Mouse (Mus musculus): ENCODE measurements at regions not wholly inside any gene's neighbourhood (a gene's known extent, or its start where the extent isn't known, plus 50 kb on each side); places are given as distances from the start of the nearest gene placed in this dataset.

DNA sequence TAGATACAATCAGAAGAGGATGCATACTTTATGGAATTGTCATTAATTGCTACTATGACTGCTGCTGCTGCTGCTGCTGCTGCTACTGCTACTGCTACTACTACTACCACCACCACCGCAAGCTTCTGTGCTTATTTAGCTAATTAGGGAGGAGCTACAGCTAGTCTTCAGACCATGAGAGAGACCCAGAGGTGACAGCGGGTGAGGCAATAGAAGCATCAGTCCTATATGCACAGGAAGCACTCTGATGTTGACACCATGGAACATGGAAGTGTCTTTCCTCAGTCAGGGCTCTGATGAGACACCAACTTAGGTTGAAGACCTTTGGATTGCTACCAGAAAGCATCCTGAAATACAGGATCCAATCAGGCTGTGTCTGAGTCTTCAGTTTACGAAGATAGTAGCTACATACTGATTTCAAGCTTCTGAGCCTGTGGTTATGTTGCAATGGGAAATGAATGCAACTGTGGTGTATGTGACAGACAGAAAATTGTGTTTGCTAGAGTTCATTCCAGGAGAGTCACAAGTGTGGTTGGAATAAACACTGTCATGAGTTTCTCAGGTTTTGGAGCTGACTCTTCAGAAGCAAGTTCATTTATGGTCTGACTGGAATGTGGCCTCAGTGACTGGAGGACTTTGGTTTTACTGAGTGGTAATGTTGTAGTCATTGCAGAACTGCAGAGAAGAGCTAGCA lies 355.0 kb downstream of the Mex3b start:
- Histone ChIP-seq H3K4me1 (ENCODE audit: control insufficient read depth, insufficient read depth, low read length) (no peaks in the 10 kb centered on the region), H3K9ac (ENCODE audit: low read depth, low read length) (no peak overlapping the region), H3K36me3 (ENCODE audit: control insufficient read depth, insufficient read depth, low read length) (no peaks in the 10 kb centered on the region), H3K27ac (ENCODE audit: low read depth, low read length) (no peak overlapping the region), H3K9me3 (replicated peaks; ENCODE audit: control insufficient read depth, low read length) (no peaks in the 10 kb centered on the region), H3K4me3 (ENCODE audit: low read depth, low read length) (no peak overlapping the region), H3K4me2 (no peak overlapping the region), H3K27me3 (ENCODE audit: control insufficient read depth, insufficient read depth, low read length) (no peaks in the 10 kb centered on the region)
- no peak for ATAC-seq (replicated peaks; ENCODE audit: insufficient number of reproducible peaks, low FRiP score, low TSS enrichment)
- WGBS (ENCODE audit: insufficient replicate concordance), result 70% methylated on average over 3 of the region's 3 CpGs

DNA sequence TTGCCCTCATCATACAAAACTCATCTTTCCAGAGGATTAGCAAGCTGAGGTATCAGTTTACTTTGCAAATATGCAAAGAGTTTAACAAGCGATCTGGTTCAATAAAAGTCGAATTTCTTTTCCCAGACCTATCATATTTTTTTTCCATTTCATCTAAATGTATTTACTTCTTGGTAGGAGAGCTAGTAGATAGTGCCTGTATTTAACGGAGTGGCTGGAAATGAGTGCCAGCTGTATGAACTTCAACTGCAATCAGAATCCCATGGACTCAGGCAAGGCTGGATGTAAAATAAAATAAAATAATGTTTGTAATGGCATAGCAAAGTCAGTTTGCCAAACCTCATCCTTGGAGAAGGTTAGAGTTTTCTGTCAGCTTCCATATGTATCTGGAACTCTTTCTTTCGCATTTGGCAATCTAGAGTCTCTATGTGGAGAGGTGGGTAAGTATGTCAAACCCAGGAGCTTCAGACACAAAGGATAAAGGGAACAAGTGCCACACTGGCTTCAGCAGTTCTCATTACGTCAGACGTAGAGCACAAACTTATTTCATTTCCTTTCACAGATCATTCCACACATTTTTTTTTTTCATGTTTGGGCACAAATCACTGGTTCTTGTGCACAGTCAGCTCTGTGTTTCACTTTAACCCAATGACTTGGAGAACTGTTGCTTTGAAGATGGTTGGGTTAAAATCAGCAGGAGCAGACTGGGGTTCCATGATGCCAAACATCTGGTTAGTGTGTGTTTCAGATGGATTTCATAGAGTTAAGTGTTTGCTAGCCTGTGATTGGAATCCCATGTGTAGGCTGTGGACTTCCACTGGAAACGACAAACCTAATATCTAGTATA lies 357.2 kb upstream of the Tmc3 start:
- H3K27ac ChIP-seq (ENCODE audit: low read depth, low read length), result no peak overlapping the region
- no peak for ATAC-seq (replicated peaks; ENCODE audit: insufficient number of reproducible peaks, low FRiP score, low TSS enrichment)
- 75% methylated on average over 7 of the region's 7 CpGs for WGBS (ENCODE audit: insufficient replicate concordance)

DNA sequence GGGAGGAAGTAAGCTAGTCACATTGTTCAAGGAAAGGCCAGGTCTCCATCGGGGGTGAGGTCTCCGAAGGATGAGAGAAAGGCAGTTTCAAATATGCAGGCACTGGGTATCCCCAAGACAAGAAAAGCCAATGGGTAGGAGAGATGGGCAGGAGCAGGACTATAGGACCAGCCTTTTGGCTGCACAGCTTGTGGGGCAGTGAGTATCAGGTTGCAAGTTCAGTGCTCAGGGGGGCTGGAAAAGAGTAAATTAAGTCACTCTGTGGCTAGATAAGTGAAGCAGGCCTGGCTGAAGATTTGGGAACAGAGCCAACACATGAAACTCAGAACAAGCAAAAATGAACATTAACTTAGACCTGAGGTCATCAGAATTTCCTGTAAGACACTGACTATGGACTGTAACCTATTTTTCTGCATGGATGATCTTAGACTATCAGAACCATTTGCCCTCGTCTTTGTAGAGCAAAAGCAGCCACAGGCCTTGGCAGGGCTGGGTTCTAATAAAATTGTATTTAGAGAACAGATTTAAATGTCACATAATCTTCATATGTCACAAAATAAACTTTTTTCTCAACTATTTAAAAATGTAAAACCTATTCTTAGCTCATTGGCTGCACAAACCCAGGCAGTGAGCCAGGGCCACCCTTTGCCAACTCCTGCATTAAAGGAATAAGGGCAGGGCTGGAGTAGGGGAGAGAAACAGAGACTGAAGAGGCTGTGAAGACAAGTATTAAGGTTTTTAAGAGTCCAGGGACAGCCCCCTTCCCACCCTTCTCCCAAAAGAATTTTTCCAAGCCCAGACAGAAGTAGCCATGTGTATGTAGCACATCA lies 354.0 kb upstream of the Tmc3 start:
- 75% methylated on average over 3 of the region's 3 CpGs for WGBS (ENCODE audit: insufficient replicate concordance)
- no peak for ATAC-seq (replicated peaks; ENCODE audit: insufficient number of reproducible peaks, low FRiP score, low TSS enrichment)
- H3K27ac ChIP-seq (ENCODE audit: low read depth, low read length), result no peak overlapping the region

More for the DNA sequence above, 357.2 kb upstream of the Tmc3 start:
- Histone ChIP-seq H3K4me1 (ENCODE audit: control insufficient read depth, insufficient read depth, low read length) (no peaks in the 10 kb centered on the region), H3K9ac (ENCODE audit: low read depth, low read length) (no peak overlapping the region), H3K4me3 (ENCODE audit: low read depth, low read length) (no peak overlapping the region), H3K36me3 (ENCODE audit: control insufficient read depth, insufficient read depth, low read length) (no peaks in the 10 kb centered on the region), H3K4me2 (no peak overlapping the region), H3K27me3 (ENCODE audit: control insufficient read depth, insufficient read depth, low read length) (no peaks in the 10 kb centered on the region), H3K9me3 (replicated peaks; ENCODE audit: control insufficient read depth, low read length) (no peaks in the 10 kb centered on the region)

DNA sequence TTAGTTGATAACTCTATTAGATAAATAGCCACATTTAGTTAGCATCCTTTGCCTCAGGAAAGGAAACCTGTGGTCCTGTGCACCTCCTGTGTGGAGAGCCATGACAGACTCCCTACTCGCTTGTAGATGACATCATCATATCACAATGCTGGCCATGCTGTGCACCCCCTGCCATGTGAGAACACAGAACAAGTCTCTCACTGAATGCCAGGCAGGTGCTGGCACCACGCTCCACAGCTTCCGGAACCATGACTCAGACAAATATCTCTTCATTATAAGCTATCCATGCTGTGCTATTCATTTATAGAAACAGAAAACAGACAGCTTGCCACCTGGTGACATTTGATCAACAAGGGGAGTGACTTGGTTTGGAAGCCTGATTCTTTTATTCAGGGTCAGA lies 349.1 kb upstream of the Tmc3 start:
- Histone ChIP-seq H3K9ac (ENCODE audit: low read depth, low read length) (no peak overlapping the region), H3K4me3 (ENCODE audit: low read depth, low read length) (no peak overlapping the region), H3K4me1 (ENCODE audit: control insufficient read depth, insufficient read depth, low read length) (no peaks in the 10 kb centered on the region), H3K27me3 (ENCODE audit: control insufficient read depth, insufficient read depth, low read length) (no peaks in the 10 kb centered on the region), H3K27ac (ENCODE audit: low read depth, low read length) (no peak overlapping the region), H3K4me2 (no peak overlapping the region), H3K9me3 (replicated peaks; ENCODE audit: control insufficient read depth, low read length) (no peaks in the 10 kb centered on the region), H3K36me3 (ENCODE audit: control insufficient read depth, insufficient read depth, low read length) (no peaks in the 10 kb centered on the region)
- no peak for ATAC-seq (replicated peaks; ENCODE audit: insufficient number of reproducible peaks, low FRiP score, low TSS enrichment)
- WGBS (ENCODE audit: insufficient replicate concordance), result 71% methylated on average over 3 of the region's 3 CpGs

More for the DNA sequence above, 354.0 kb upstream of the Tmc3 start:
- no peaks in the 10 kb centered on the region for H3K9me3 ChIP-seq (replicated peaks; ENCODE audit: control insufficient read depth, low read length)
- no peaks in the 10 kb centered on the region for H3K4me1 ChIP-seq (ENCODE audit: control insufficient read depth, insufficient read depth, low read length)
- H3K9ac ChIP-seq (ENCODE audit: low read depth, low read length), result no peak overlapping the region
- H3K36me3 ChIP-seq (ENCODE audit: control insufficient read depth, insufficient read depth, low read length), result no peaks in the 10 kb centered on the region
- no peaks in the 10 kb centered on the region for H3K27me3 ChIP-seq (ENCODE audit: control insufficient read depth, insufficient read depth, low read length)
- H3K4me2 ChIP-seq, result no peak overlapping the region
- no peak overlapping the region for H3K4me3 ChIP-seq (ENCODE audit: low read depth, low read length)

DNA sequence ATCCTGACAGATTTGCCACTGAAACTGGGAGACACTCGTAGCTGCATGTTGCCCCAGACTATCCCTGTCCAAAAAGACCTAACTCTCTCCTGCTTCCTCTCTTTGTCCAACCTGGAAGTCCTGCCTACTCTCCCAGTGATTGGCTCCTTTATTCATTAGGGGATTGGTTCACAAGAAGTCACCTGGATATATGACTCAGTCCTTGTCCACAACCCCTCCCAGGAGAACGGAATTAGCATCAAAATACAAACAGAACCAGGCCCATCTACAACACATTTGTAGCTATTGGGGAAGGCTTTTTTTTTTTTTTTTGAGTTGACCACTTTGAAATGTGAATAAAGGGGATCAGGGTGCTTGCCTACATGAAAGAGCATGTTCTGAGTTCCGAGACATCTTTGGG lies 347.4 kb upstream of the Tmc3 start:
- Histone ChIP-seq H3K36me3 (ENCODE audit: control insufficient read depth, insufficient read depth, low read length) (no peaks in the 10 kb centered on the region), H3K4me1 (ENCODE audit: control insufficient read depth, insufficient read depth, low read length) (no peaks in the 10 kb centered on the region), H3K27ac (ENCODE audit: low read depth, low read length) (no peak overlapping the region), H3K9ac (ENCODE audit: low read depth, low read length) (no peak overlapping the region), H3K27me3 (ENCODE audit: control insufficient read depth, insufficient read depth, low read length) (no peaks in the 10 kb centered on the region), H3K4me3 (ENCODE audit: low read depth, low read length) (no peak overlapping the region), H3K9me3 (replicated peaks; ENCODE audit: control insufficient read depth, low read length) (no peaks in the 10 kb centered on the region), H3K4me2 (no peak overlapping the region)
- no peak for ATAC-seq (replicated peaks; ENCODE audit: insufficient number of reproducible peaks, low FRiP score, low TSS enrichment)
- WGBS (ENCODE audit: insufficient replicate concordance), result 79% methylated on average over 3 of the region's 3 CpGs

DNA sequence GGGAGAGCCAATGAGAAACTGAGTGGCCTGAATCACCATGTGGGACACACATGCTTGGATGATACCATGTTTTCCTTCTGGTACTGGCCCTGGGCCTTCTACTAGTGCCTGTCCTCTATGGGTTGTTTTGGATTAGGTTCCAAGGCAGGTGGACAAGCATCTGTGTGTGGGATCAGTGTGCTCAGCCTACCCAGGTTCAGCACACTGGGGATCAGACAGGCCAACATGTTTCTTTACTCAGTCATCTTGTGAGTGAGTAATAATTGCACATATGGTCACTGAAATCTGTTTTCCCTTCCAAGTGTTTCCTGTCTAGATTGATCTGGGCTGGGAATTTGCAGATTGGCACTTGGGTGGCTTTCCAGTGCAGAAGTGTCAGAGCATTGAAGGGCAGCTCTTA lies 346.6 kb upstream of the Tmc3 start:
- no peaks in the 10 kb centered on the region for H3K4me1 ChIP-seq (ENCODE audit: control insufficient read depth, insufficient read depth, low read length)
- H3K9ac ChIP-seq (ENCODE audit: low read depth, low read length), result no peak overlapping the region
- no peak overlapping the region for H3K27ac ChIP-seq (ENCODE audit: low read depth, low read length)
- no peaks in the 10 kb centered on the region for H3K9me3 ChIP-seq (replicated peaks; ENCODE audit: control insufficient read depth, low read length)
- no peak overlapping the region for H3K4me3 ChIP-seq (ENCODE audit: low read depth, low read length)
- no peak for ATAC-seq (replicated peaks; ENCODE audit: insufficient number of reproducible peaks, low FRiP score, low TSS enrichment)
- no peaks in the 10 kb centered on the region for H3K27me3 ChIP-seq (ENCODE audit: control insufficient read depth, insufficient read depth, low read length)
- H3K4me2 ChIP-seq, result no peak overlapping the region
- no peaks in the 10 kb centered on the region for H3K36me3 ChIP-seq (ENCODE audit: control insufficient read depth, insufficient read depth, low read length)

DNA sequence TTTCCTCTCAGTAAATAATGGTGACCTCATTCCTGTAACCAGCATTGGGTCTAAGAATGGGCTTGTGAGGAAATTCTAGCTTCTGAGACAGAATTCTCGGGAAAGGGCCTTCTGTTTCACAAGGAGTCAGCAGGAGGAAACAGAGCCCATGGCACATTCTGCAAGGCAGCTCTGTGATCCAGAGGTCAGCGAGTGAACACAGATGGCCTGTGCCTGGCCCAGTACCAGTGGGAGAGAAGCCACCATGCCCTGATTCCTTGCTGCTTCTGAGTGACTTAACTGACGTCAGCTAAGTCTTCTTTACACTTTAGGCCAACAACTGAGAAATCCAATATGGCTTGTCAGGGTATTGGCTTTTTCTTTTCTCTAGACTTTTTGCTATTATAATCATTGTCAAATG lies 342.5 kb upstream of the Tmc3 start:
- Histone ChIP-seq H3K27me3 (ENCODE audit: control insufficient read depth, insufficient read depth, low read length) (no peaks in the 10 kb centered on the region), H3K27ac (ENCODE audit: low read depth, low read length) (no peak overlapping the region; the same call in 1 of the 2 replicates), H3K36me3 (ENCODE audit: control insufficient read depth, insufficient read depth, low read length) (no peaks in the 10 kb centered on the region), H3K9ac (ENCODE audit: low read depth, low read length) (no peak overlapping the region), H3K4me1 (ENCODE audit: control insufficient read depth, insufficient read depth, low read length) (no peaks in the 10 kb centered on the region), H3K4me2 (no peak overlapping the region), H3K4me3 (ENCODE audit: low read depth, low read length) (no peak overlapping the region), H3K9me3 (replicated peaks; ENCODE audit: control insufficient read depth, low read length) (no peaks in the 10 kb centered on the region)
- no peak for ATAC-seq (replicated peaks; ENCODE audit: insufficient number of reproducible peaks, low FRiP score, low TSS enrichment)
- WGBS (ENCODE audit: insufficient replicate concordance), result 38% methylated on average over 3 of the region's 3 CpGs

DNA sequence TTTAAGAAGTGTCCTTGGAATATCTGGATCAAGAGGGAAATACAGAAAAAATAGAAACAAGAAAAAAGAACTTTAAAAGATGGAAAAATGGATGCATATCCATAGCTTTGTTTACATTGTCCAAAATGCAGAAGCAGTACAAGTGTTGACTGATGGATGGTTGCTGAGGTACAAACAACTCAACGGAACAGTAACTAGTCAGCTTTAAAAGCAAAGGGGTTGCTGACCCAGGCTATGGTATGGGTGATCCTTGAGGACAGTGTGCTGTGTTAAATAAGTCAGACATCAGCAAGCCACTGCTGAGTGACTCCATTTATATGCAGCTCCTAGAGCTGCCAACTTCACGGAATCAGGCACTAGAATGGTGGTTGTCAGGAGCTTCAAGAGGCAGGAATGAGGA lies 338.9 kb upstream of the Tmc3 start:
- Histone ChIP-seq H3K27ac (ENCODE audit: low read depth, low read length) (no peak overlapping the region), H3K36me3 (ENCODE audit: control insufficient read depth, insufficient read depth, low read length) (no peaks in the 10 kb centered on the region), H3K4me1 (ENCODE audit: control insufficient read depth, insufficient read depth, low read length) (no peaks in the 10 kb centered on the region), H3K9me3 (replicated peaks; ENCODE audit: control insufficient read depth, low read length) (no peaks in the 10 kb centered on the region), H3K4me2 (no peak overlapping the region), H3K9ac (ENCODE audit: low read depth, low read length) (no peak overlapping the region), H3K4me3 (ENCODE audit: low read depth, low read length) (no peak overlapping the region), H3K27me3 (ENCODE audit: control insufficient read depth, insufficient read depth, low read length) (no peaks in the 10 kb centered on the region)
- 76% methylated on average over 2 of the region's 2 CpGs for WGBS (ENCODE audit: insufficient replicate concordance)
- ATAC-seq (replicated peaks; ENCODE audit: insufficient number of reproducible peaks, low FRiP score, low TSS enrichment), result no peak
